Mouse (Mus musculus) intestine, embryonic 16.5 days (tissue): Measurements from ENCODE around the gene Zfr2. TPM values are rescaled to one million over a fixed set of nuclear protein-coding genes. Genes with fewer than 3 reads are reported as not detected.

Source experiments
- ATAC-seq: fragments of 200-750 bp; cut with Nextera tagmentation; 2 replicates; pipeline ENCODE4 v1.8.0; 2017; ENCODE audit warnings: moderate TSS enrichment, moderate library complexity
- H3K27ac ChIP-seq: fragments of 300-500 bp; sonication (generic); 2 replicates; pipeline ENCODE4 v1.5.1; 2014; ENCODE audit warnings: mild to moderate bottlenecking, low read length
- H3K27me3 ChIP-seq: fragments of 300-500 bp; sonication (generic); replicated peaks from 2 replicates; pipeline ENCODE4 v1.6.1; 2014; ENCODE audit warnings: low read length, control low read depth, mixed read lengths; ENCODE audit not compliant: control insufficient read depth, insufficient read depth
- H3K36me3 ChIP-seq: fragments of 300-500 bp; sonication (generic); 2 replicates; pipeline ENCODE4 v1.6.1; 2014; ENCODE audit warnings: low read length, control low read depth; ENCODE audit not compliant: control insufficient read depth, insufficient read depth
- H3K4me1 ChIP-seq: fragments of 300-500 bp; sonication (generic); 2 replicates; pipeline ENCODE4 v1.6.1; 2014; ENCODE audit warnings: low read length, control low read depth, mixed read lengths; ENCODE audit not compliant: control insufficient read depth, insufficient read depth
- H3K4me2 ChIP-seq: fragments of 300-500 bp; sonication (generic); 2 replicates; pipeline ENCODE4 v1.6.1; 2014; ENCODE audit warnings: low read depth, low read length, control low read depth
- H3K4me3 ChIP-seq: fragments of 300-500 bp; sonication (generic); 2 replicates; pipeline ENCODE4 v1.5.1; 2014; ENCODE audit warnings: mild to moderate bottlenecking, low read length
- H3K9ac ChIP-seq: fragments of 300-500 bp; sonication (generic); 2 replicates; pipeline ENCODE4 v1.6.1; 2014; ENCODE audit warnings: low read depth, low read length
- H3K9me3 ChIP-seq: fragments of 300-500 bp; sonication (generic); 2 replicates; pipeline ENCODE4 v1.6.1; 2016; ENCODE audit warnings: low read length, control low read depth; ENCODE audit not compliant: control insufficient read depth
- WGBS: fragments of 180-500 bp; shearing (Covaris S2); extraction: QIAGEN DNeasy Blood & Tissue Kit; methylation state at CpG from one replicate; pipeline ENCODE4 v1.1.7; 2014; 5-methylcytosine and 5-hydroxymethylcytosine counted together
- microRNA-seq: library from miRNA; unstranded; fragments of <30 nt; microRNA quantifications from one replicate; pipeline ENCODE4, GENCODE M21; 2016
- polyA plus RNA-seq: library from polyadenylated mRNA; unstranded; fragments of >200 nt; fragmentation: Nextera tagmentation; extraction: Ambion mirVana; gene quantifications from 2 replicates; pipeline ENCODE4 v1.2.1, GENCODE M21; 2015

Gene Zfr2
- polyA plus RNA-seq, 1 experiment from 2014 or later, result 7.1 TPM

GRCm38 (mm10) chr10:81295185-81295584 lies 62.2 kb downstream of the Zfr2 start:
- no peaks in the 10 kb centered on the region for H3K27me3 ChIP-seq
- H3K9me3 ChIP-seq, result no peaks in the 10 kb centered on the region
- no peak for ATAC-seq
- no peak overlapping the region for H3K27ac ChIP-seq
- no peak overlapping the region for H3K9ac ChIP-seq
- 90% methylated on average over 6 of the region's 6 CpGs for WGBS
- peaks cover 43% of the 10 kb centered on the region for H3K4me1 ChIP-seq
- H3K4me3 ChIP-seq, result no peak overlapping the region
- H3K4me2 ChIP-seq, result no peak overlapping the region
- H3K36me3 ChIP-seq, result no peaks in the 10 kb centered on the region

- H3K27me3 ChIP-seq, result no peaks in the 10 kb centered on the region
- H3K9ac ChIP-seq, result no peak overlapping the region
- no peak overlapping the region for H3K4me3 ChIP-seq
- ATAC-seq, result no peak
- no peaks in the 10 kb centered on the region for H3K9me3 ChIP-seq
- H3K27ac ChIP-seq, result peak overlapping the region; percentile 43
- no peak overlapping the region for H3K4me2 ChIP-seq
- WGBS, result 74% methylated on average over 6 of the region's 6 CpGs
- peaks cover 53% of the 10 kb centered on the region for H3K4me1 ChIP-seq
- H3K36me3 ChIP-seq, result no peaks in the 10 kb centered on the region
Observed at GRCm38 (mm10) chr10:81297246-81297645, 64.3 kb downstream of the Zfr2 start.

GRCm38 (mm10) chr10:81297845-81298244 lies 64.9 kb downstream of the Zfr2 start:
- no peaks in the 10 kb centered on the region for H3K9me3 ChIP-seq
- no peak for ATAC-seq
- H3K27me3 ChIP-seq, result no peaks in the 10 kb centered on the region
- WGBS, result 40% methylated on average over 10 of the region's 10 CpGs
- no peak overlapping the region for H3K4me2 ChIP-seq
- no peaks in the 10 kb centered on the region for H3K36me3 ChIP-seq
- peaks cover 59% of the 10 kb centered on the region for H3K4me1 ChIP-seq
- H3K27ac ChIP-seq, result peak overlapping the region; percentile 43
- H3K9ac ChIP-seq, result peak overlapping the region; percentile 17
- no peak overlapping the region for H3K4me3 ChIP-seq

- no peaks in the 10 kb centered on the region for H3K9me3 ChIP-seq
- 90% methylated on average over 17 of the region's 17 CpGs for WGBS
- no peak for ATAC-seq
- H3K27me3 ChIP-seq, result no peaks in the 10 kb centered on the region
- H3K9ac ChIP-seq, result no peak overlapping the region
- no peaks in the 10 kb centered on the region for H3K36me3 ChIP-seq
- no peak overlapping the region for H3K4me2 ChIP-seq
- H3K4me1 ChIP-seq, result peaks cover 66% of the 10 kb centered on the region
- peak overlapping the region; percentile 43 for H3K27ac ChIP-seq
- H3K4me3 ChIP-seq, result no peak overlapping the region
Observed at GRCm38 (mm10) chr10:81298369-81299100, 65.6 kb downstream of the Zfr2 start.

GRCm38 (mm10) chr10:81299585-81300351 lies 66.8 kb downstream of the Zfr2 start:
- H3K9me3 ChIP-seq, result no peaks in the 10 kb centered on the region
- peak overlapping the region; percentile 39 for H3K9ac ChIP-seq
- no peak overlapping the region for H3K4me2 ChIP-seq
- H3K4me1 ChIP-seq, result peaks cover 64% of the 10 kb centered on the region
- no peaks in the 10 kb centered on the region for H3K27me3 ChIP-seq
- H3K4me3 ChIP-seq, result no peak overlapping the region
- 84% methylated on average over 14 of the region's 14 CpGs for WGBS
- H3K27ac ChIP-seq, result peak overlapping the region; percentile 16
- ATAC-seq, result no peak
- H3K36me3 ChIP-seq, result no peaks in the 10 kb centered on the region

- Histone ChIP-seq H3K4me1 (peaks cover 64% of the 10 kb centered on the region), H3K4me3 (no peak overlapping the region), H3K27ac (peak overlapping the region; percentile 16), H3K36me3 (no peaks in the 10 kb centered on the region), H3K27me3 (no peaks in the 10 kb centered on the region), H3K9ac (peak overlapping the region; percentile 39; the same call in 1 of the 2 replicates), H3K9me3 (no peaks in the 10 kb centered on the region), H3K4me2 (no peak overlapping the region)
- WGBS, result 70% methylated on average over 9 of the region's 9 CpGs
- ATAC-seq, result no peak
Observed at GRCm38 (mm10) chr10:81300352-81300907, 67.5 kb downstream of the Zfr2 start.

- peaks cover 64% of the 10 kb centered on the region for H3K4me1 ChIP-seq
- 72% methylated on average over 9 of the region's 9 CpGs for WGBS
Observed at GRCm38 (mm10) chr10:81301321-81301720, 68.4 kb downstream of the Zfr2 start.

More at GRCm38 (mm10) chr10:81301321-81301720, 68.4 kb downstream of the Zfr2 start:
- Histone ChIP-seq H3K4me3 (no peak overlapping the region), H3K9me3 (no peaks in the 10 kb centered on the region), H3K36me3 (peaks cover 6% of the 10 kb centered on the region; the same call in 1 of the 2 replicates), H3K27me3 (no peaks in the 10 kb centered on the region), H3K4me2 (no peak overlapping the region), H3K9ac (no peak overlapping the region), H3K27ac (no peak overlapping the region)
- no peak for ATAC-seq

Small RNA genes lying within 50 kb of the gene (microRNA-seq; reads per million reads assigned to microRNA genes)
- gene Mir3057, result 10.2 reads per million, percentile 22 among the genes with 10 or more reads in this experiment

Other genes starting within 250 kb of the Zfr2 start
- gene Gng7, start 218.2 kb upstream of the Zfr2 start, polyA plus RNA-seq, result 3.6 and 4.0 TPM in 2 replicates
- gene Diras1, start 207.5 kb upstream of the Zfr2 start, polyA plus RNA-seq, result 0.61 and 0.92 TPM in 2 replicates
- 18.1 and 18.9 TPM in 2 replicates for gene Slc39a3, start 195.7 kb upstream of the Zfr2 start, polyA plus RNA-seq
- 204 TPM in 2 replicates for gene Sgta, start 173.0 kb upstream of the Zfr2 start, polyA plus RNA-seq
- 48.7 and 53.8 TPM in 2 replicates for gene Thop1, start 163.1 kb upstream of the Zfr2 start, polyA plus RNA-seq
- gene Creb3l3, start 134.3 kb upstream of the Zfr2 start, polyA plus RNA-seq, result 123 and 180 TPM in 2 replicates
- gene Map2k2, start 127.2 kb upstream of the Zfr2 start, polyA plus RNA-seq, result 214 and 225 TPM in 2 replicates
- gene Zbtb7a, start 97.9 kb upstream of the Zfr2 start, polyA plus RNA-seq, result 46.2 and 47.4 TPM in 2 replicates
- gene Pias4, start 65.2 kb upstream of the Zfr2 start, polyA plus RNA-seq, result 52.5 and 54.4 TPM in 2 replicates
- 526 and 531 TPM in 2 replicates for gene Eef2, start 56.5 kb upstream of the Zfr2 start, polyA plus RNA-seq
- 15.4 and 47.6 TPM in 2 replicates for gene Dapk3, start 50.1 kb upstream of the Zfr2 start, polyA plus RNA-seq
- not detected in 2 replicates for gene 4930442H23Rik, start 49.3 kb upstream of the Zfr2 start, polyA plus RNA-seq
- 0.17 TPM in 1 of 2 replicates, not detected in the other for gene Nmrk2, start 31.1 kb upstream of the Zfr2 start, polyA plus RNA-seq
- gene Atcay, start 2.3 kb upstream of the Zfr2 start, polyA plus RNA-seq, result 1.4 and 1.5 TPM in 2 replicates
- gene Matk, start 19.8 kb downstream of the Zfr2 start, polyA plus RNA-seq, result 2.0 and 2.3 TPM in 2 replicates
- 240 and 249 TPM in 2 replicates for gene Mrpl54, start 33.8 kb downstream of the Zfr2 start, polyA plus RNA-seq
- gene Apba3, start 33.8 kb downstream of the Zfr2 start, polyA plus RNA-seq, result 72.2 and 83.1 TPM in 2 replicates
- 53.2 and 56.6 TPM in 2 replicates for gene Tjp3, start 58.4 kb downstream of the Zfr2 start, polyA plus RNA-seq
- gene Pip5k1c, start 59.8 kb downstream of the Zfr2 start, polyA plus RNA-seq, result 35.4 and 40.5 TPM in 2 replicates
- 28.7 and 29.0 TPM in 2 replicates for gene Cactin, start 87.9 kb downstream of the Zfr2 start, polyA plus RNA-seq
- gene Tbxa2r, start 95.6 kb downstream of the Zfr2 start, polyA plus RNA-seq, result 21.2 and 21.3 TPM in 2 replicates
- gene Gipc3, start 110.1 kb downstream of the Zfr2 start, polyA plus RNA-seq, result 0.06 and 0.12 TPM in 2 replicates
- gene Hmg20b, start 117.3 kb downstream of the Zfr2 start, polyA plus RNA-seq, result 69.0 and 71.4 TPM in 2 replicates
- 21.6 and 32.4 TPM in 2 replicates for gene Mfsd12, start 124.3 kb downstream of the Zfr2 start, polyA plus RNA-seq
- 1.4 and 2.7 TPM in 2 replicates for gene 4930404N11Rik, start 132.7 kb downstream of the Zfr2 start, polyA plus RNA-seq
- gene Fzr1, start 145.4 kb downstream of the Zfr2 start, polyA plus RNA-seq, result 73.2 and 78.7 TPM in 2 replicates
- gene Dohh, start 151.3 kb downstream of the Zfr2 start, polyA plus RNA-seq, result 102 and 109 TPM in 2 replicates
- 2.9 and 3.7 TPM in 2 replicates for gene Gm48551, start 151.3 kb downstream of the Zfr2 start, polyA plus RNA-seq
- gene Gm48552, start 155.8 kb downstream of the Zfr2 start, polyA plus RNA-seq, result 0.55 and 1.8 TPM in 2 replicates
- gene Smim24, start 159.9 kb downstream of the Zfr2 start, polyA plus RNA-seq, result 426 and 504 TPM in 2 replicates
- gene Nfic, start 222.5 kb downstream of the Zfr2 start, polyA plus RNA-seq, result 49.8 and 55.8 TPM in 2 replicates
- gene Celf5, start 249.6 kb downstream of the Zfr2 start, polyA plus RNA-seq, result 1.4 and 1.5 TPM in 2 replicates